Comparison of ENCODE assay signal across 8 mouse cellular contexts in the genomic region with DNA sequence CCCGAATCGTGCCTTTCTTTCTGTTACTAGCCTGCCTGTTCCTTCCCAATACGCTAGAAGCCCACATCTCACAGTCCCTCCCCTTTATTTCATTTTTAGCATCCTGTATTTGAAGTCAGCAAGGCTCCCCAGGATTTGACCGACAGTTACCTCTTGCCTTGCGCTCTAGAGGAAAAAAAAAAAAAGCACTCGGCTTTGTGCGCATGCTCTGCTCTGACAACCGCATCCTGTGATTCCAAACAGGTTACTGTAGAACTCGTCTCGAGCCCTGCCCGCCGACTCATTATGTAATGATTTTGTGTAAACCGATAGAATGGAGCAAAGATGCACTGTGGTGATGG. TPM values are rescaled to one million over a fixed set of nuclear protein-coding genes. Genes with fewer than 3 reads are reported as not detected.
A peak's percentile ranks its signal among the peaks of the same experiment; 100 is the strongest.
DNase-seq lines count a peak whose midpoint lies in the region; ATAC-seq and TF ChIP-seq lines count a peak whose summit lies in the region.

No protein-coding gene starts in this region.

- intact Hi-C loops in left cerebral cortex, postnatal 14 days (cut with DNase I) = loop anchor here (2.0 kb wide), 1 partner anchor 40 kb away; no protein-coding TSS in a partner anchor

- peak in 1 of 2 experiments; percentile 42; a peak in 1 of 4 replicates for TF ChIP-seq POLR2A in MEL (IDR thresholded peaks at IDR 0.05; ENCODE audit: control insufficient read depth in 1 of 2, insufficient read depth in 1 of 2, low read depth in 1 of 2, low read length in 2 of 2, poor library complexity in 1 of 2)
- peak; percentile 61; the same call in 1 of the 2 replicates for TF ChIP-seq POLR2A in cerebellum, adult 2 months (IDR thresholded peaks at IDR 0.05; ENCODE audit: borderline replicate concordance, insufficient read depth, low read length)

- H3K4me3 ChIP-seq in MEL (ENCODE audit: control insufficient read depth in 1 of 2, insufficient read depth in 1 of 2, low read depth in 2 of 2, low read length in 2 of 2) = peak overlapping the region; percentile 58 to 75
- H3K4me3 ChIP-seq in cerebellum, adult 2 months (replicated peaks; ENCODE audit: insufficient read depth, low read depth, low read length) = peak overlapping the region; percentile 69

- peak overlapping the region; percentile 75 for H3K9ac ChIP-seq in MEL (ENCODE audit: control insufficient read depth, low read depth, low read length, poor library complexity, severe bottlenecking)

- WGBS in cerebellum, adult 2 months = under 1% methylated on average over 13 of the region's 13 CpGs

- no peak; a peak in 1 of 4 replicates for TF ChIP-seq EP300 in MEL (IDR thresholded peaks at IDR 0.05; ENCODE audit: low read depth in 1 of 2, low read length in 2 of 2)

- peaks cover 15 to 33% of the 10 kb centered on the region in 2 experiments for H3K4me1 ChIP-seq in MEL (ENCODE audit: control insufficient read depth in 1 of 2, insufficient read depth in 2 of 2, low read length in 2 of 2)
- H3K4me1 ChIP-seq in cerebellum, adult 2 months (ENCODE audit: control insufficient read depth, insufficient read depth, low read length) = peaks cover 30% of the 10 kb centered on the region

- peaks cover 0 to 21% of the 10 kb centered on the region in 2 experiments; a peak in 2 of 4 replicates for H3K36me3 ChIP-seq in MEL (ENCODE audit: control insufficient read depth in 1 of 2, insufficient read depth in 2 of 2, low read length in 2 of 2)

- H3K27me3 ChIP-seq in MEL (ENCODE audit: control insufficient read depth in 1 of 2, insufficient read depth in 2 of 2, low read length in 2 of 2) = no peaks in the 10 kb centered on the region
- H3K27me3 ChIP-seq in cerebellum, adult 2 months (ENCODE audit: control insufficient read depth, insufficient read depth, low read length) = no peaks in the 10 kb centered on the region

- peaks cover 2% of the 10 kb centered on the region; the same call in 1 of the 2 replicates for H3K79me2 ChIP-seq in MEL (ENCODE audit: control insufficient read depth, insufficient read depth, low read length, poor library complexity)

- TF ChIP-seq RAD21 in MEL (IDR thresholded peaks at IDR 0.05; ENCODE audit: low read depth, low read length) = no peak

- TF ChIP-seq CTCF in MEL (IDR thresholded peaks at IDR 0.05 in 2 of 3, conservative IDR thresholded peaks at IDR 0.05 in 1 of 3; ENCODE audit: control insufficient read depth in 1 of 3, insufficient read depth in 1 of 3, low read depth in 2 of 3, low read length in 3 of 3, poor library complexity in 1 of 3, severe bottlenecking in 1 of 3) = no peak
- no peak for TF ChIP-seq CTCF in cerebellum, adult 2 months (IDR thresholded peaks at IDR 0.05; ENCODE audit: borderline replicate concordance, insufficient read depth, low read depth, low read length)

- no peaks in the 10 kb centered on the region for H3K9me3 ChIP-seq in MEL (replicated peaks; ENCODE audit: insufficient read depth, low read length)

- ATAC-seq in inflammation-experienced regulatory T-cells, adult 6 months = peak; percentile 74
- peak; percentile 18 for ATAC-seq in megakaryocyte progenitor cell, adult 5-6 weeks (replicated peaks; ENCODE audit: poor library complexity)

- peak overlapping the region; percentile 99 for H3K27ac ChIP-seq in MEL (ENCODE audit: control insufficient read depth, low read depth, low read length)
- peak overlapping the region; percentile 86 for H3K27ac ChIP-seq in cerebellum, adult 2 months (ENCODE audit: insufficient read depth, low read length)

- DNase-seq in MEL (ENCODE audit: low read depth, low spot score) = peak; percentile 92
- peak; percentile 84 to 90 for DNase-seq in cerebellum, adult 2 months
- peak; percentile 65 to 80 for DNase-seq in frontal cortex, postnatal 14 days (ENCODE audit: low spot score in 2 of 2)
- DNase-seq in left cerebral cortex, postnatal 14 days (ENCODE audit: low spot score in 2 of 2) = peak; percentile 82 to 94
- DNase-seq in right cerebral cortex, postnatal 4 days = peak; percentile 49
- DNase-seq in urinary bladder, postnatal 25 days (ENCODE audit: low spot score) = no peak

TF ChIP-seq in MEL, 35 proteins besides CTCF, POLR2A, EP300 and RAD21:
- TF ChIP-seq ZNF384 (IDR thresholded peaks at IDR 0.05; ENCODE audit: low read depth, low read length) (peak; percentile 99), SIN3A (IDR thresholded peaks at IDR 0.05; ENCODE audit: low read length) (peak; percentile 43; the same call in 1 of the 2 replicates), RCOR1 (IDR thresholded peaks at IDR 0.05; ENCODE audit: low read depth, low read length) (0 out of 2 replicates have a peak, but pooled peaks have one; percentile 27), ZKSCAN1 (IDR thresholded peaks at IDR 0.05; ENCODE audit: low read depth, low read length) (no peak), USF2 (IDR thresholded peaks at IDR 0.05; ENCODE audit: borderline replicate concordance in 1 of 2, insufficient read depth in 1 of 2, low read depth in 1 of 2, low read length in 2 of 2) (no peak), GABPA (IDR thresholded peaks at IDR 0.05; ENCODE audit: low read depth, low read length) (no peak), USF1 (IDR thresholded peaks at IDR 0.05; ENCODE audit: low read depth, low read length) (no peak), MXI1 (IDR thresholded peaks at IDR 0.05; ENCODE audit: low read depth, low read length) (peak; percentile 55; the same call in 1 of the 2 replicates), MYC (IDR thresholded peaks at IDR 0.05; ENCODE audit: low read depth, low read length) (0 out of 2 replicates have a peak, but pooled peaks have one; percentile 62), ZMIZ1 (IDR thresholded peaks at IDR 0.05; ENCODE audit: low read depth, low read length) (0 out of 2 replicates have a peak, but pooled peaks have one; percentile 25), ETS1 (IDR thresholded peaks at IDR 0.05; ENCODE audit: low read depth, low read length) (peak; percentile 19; the same call in 1 of the 2 replicates), KAT2A (conservative IDR thresholded peaks at IDR 0.05; ENCODE audit: low read depth, low read length) (no peak), TBP (IDR thresholded peaks at IDR 0.05; ENCODE audit: low read depth, low read length) (0 out of 2 replicates have a peak, but pooled peaks have one; percentile 27), MAZ (IDR thresholded peaks at IDR 0.05; ENCODE audit: low read depth, low read length) (no peak), CHD1 (IDR thresholded peaks at IDR 0.05; ENCODE audit: low read depth, low read length) (no peak), NRF1 (IDR thresholded peaks at IDR 0.05; ENCODE audit: insufficient read depth, low read depth, low read length, poor library complexity, severe bottlenecking) (peak; percentile 89), NELFE (IDR thresholded peaks at IDR 0.05; ENCODE audit: low read depth, low read length) (peak; percentile 48), SMC3 (IDR thresholded peaks at IDR 0.05; ENCODE audit: low read depth, low read length) (no peak), TAL1 (IDR thresholded peaks at IDR 0.05; ENCODE audit: low read length) (no peak), ELF1 (IDR thresholded peaks at IDR 0.05; ENCODE audit: low read depth, low read length) (no peak)
TF ChIP-seq in MEL: peak in this region for 10.

RNA-seq across cellular contexts. Expression of a gene that starts 1.2 kb away (rescaled TPM):
- total RNA-seq in MEL (2012; rRNA removed) = 10.4 and 11.6 TPM in 2 replicates
- 10 to 100 TPM in 1 of 2 experiments, not detected in 1; 18.0 TPM for polyA plus RNA-seq in MEL (2012; ENCODE audit: insufficient read depth in 1 of 2, insufficient read length in 2 of 2, low read depth in 1 of 2, low replicate concordance in 2 of 2, missing spikeins in 1 of 2)
- polyA plus RNA-seq in cerebellum, adult 2 months (2012; rRNA removed) = 41.4 and 42.8 TPM in 2 replicates
- 100 to 1,000 TPM in 1 of 3 experiments, 10 to 100 TPM in 2; 67.1 to 113 (median 95.6) TPM for polyA plus RNA-seq in inflammation-experienced regulatory T-cells, adult 6 months (2017; shearing (Covaris generic))
- 10 to 100 TPM; 41.6 to 52.7 TPM for total RNA-seq in left cerebral cortex, postnatal 14 days (2021)
- total RNA-seq in megakaryocyte progenitor cell, adult 5-6 weeks (2015) = 6.2 and 8.3 TPM in 2 replicates
- total RNA-seq in megakaryocyte progenitor cell, adult 5-6 weeks (2017) = 10.6 and 11.3 TPM in 2 replicates
